Mouse (Mus musculus) cerebellum, adult 11-12 months (tissue): Measurements from ENCODE around the gene Btbd16.
A peak's percentile ranks its signal among the peaks of the same experiment; 100 is the strongest.

ENCODE experiments used
- DNase-seq: peaks from one replicate; pipeline ENCODE4 v3.0.0; 2022

The Btbd16 gene

GRCm38 (mm10) chr7:130823992-130824391 lies 50.1 kb downstream of the Btbd16 start:
- DNase-seq: no peak

- no peak for DNase-seq
Observed at GRCm38 (mm10) chr7:130826343-130826742, 52.5 kb downstream of the Btbd16 start.

GRCm38 (mm10) chr7:130827431-130827830 lies 53.6 kb downstream of the Btbd16 start:
- DNase-seq: no peak

- no peak for DNase-seq
Observed at GRCm38 (mm10) chr7:130827844-130828403, 54.1 kb downstream of the Btbd16 start.

GRCm38 (mm10) chr7:130828475-130828874 lies 54.6 kb downstream of the Btbd16 start:
- DNase-seq: no peak

GRCm38 (mm10) chr7:130831586-130831985 lies 57.7 kb downstream of the Btbd16 start:
- DNase-seq: no peak

- DNase-seq: no peak
Observed at GRCm38 (mm10) chr7:130834299-130834698, 60.4 kb downstream of the Btbd16 start.

GRCm38 (mm10) chr7:130834958-130835861 lies 61.3 kb downstream of the Btbd16 start:
- DNase-seq: peak; percentile 54

GRCm38 (mm10) chr7:130836066-130836465 lies 62.2 kb downstream of the Btbd16 start:
- no peak for DNase-seq

- DNase-seq: peak; percentile 89
Observed at GRCm38 (mm10) chr7:130837941-130838657, 64.2 kb downstream of the Btbd16 start.

- no peak for DNase-seq
Observed at GRCm38 (mm10) chr7:130838658-130839025, 64.8 kb downstream of the Btbd16 start.

- no peak for DNase-seq
Observed at GRCm38 (mm10) chr7:130839380-130840100, 65.7 kb downstream of the Btbd16 start.

GRCm38 (mm10) chr7:130847164-130847718 lies 73.4 kb downstream of the Btbd16 start:
- DNase-seq: no peak

GRCm38 (mm10) chr7:130854684-130855292 lies 80.9 kb downstream of the Btbd16 start:
- no peak for DNase-seq

GRCm38 (mm10) chr7:130855681-130856080 lies 81.8 kb downstream of the Btbd16 start:
- DNase-seq: peak; percentile 75

GRCm38 (mm10) chr7:130857973-130858372 lies 84.1 kb downstream of the Btbd16 start:
- no peak for DNase-seq

GRCm38 (mm10) chr7:130859926-130860325 lies 86.1 kb downstream of the Btbd16 start:
- DNase-seq: no peak

GRCm38 (mm10) chr7:130860721-130861142 lies 86.9 kb downstream of the Btbd16 start:
- DNase-seq: no peak

- no peak for DNase-seq
Observed at GRCm38 (mm10) chr7:130862501-130862900, 88.6 kb downstream of the Btbd16 start.

- peak; percentile 73 for DNase-seq
Observed at GRCm38 (mm10) chr7:130864711-130865110, 90.8 kb downstream of the Btbd16 start.

GRCm38 (mm10) chr7:130865613-130866591 lies 92.0 kb downstream of the Btbd16 start, which contains the start of gene Plekha1:
Plekha1 (plus strand) TSS chr7:130865756.
- peak; percentile 99 for DNase-seq
